Mouse (Mus musculus) embryonic facial prominence, embryonic 11.5 days (tissue): Measurements from ENCODE around the gene Rps6kb2. TPM values are rescaled to one million over a fixed set of nuclear protein-coding genes. Genes with fewer than 3 reads are reported as not detected.

ENCODE experiments used
- ATAC-seq: fragments of 200-750 bp; cut with Nextera tagmentation; replicated peaks from 2 replicates; pipeline ENCODE4 v1.8.0; 2017; ENCODE audit warnings: low read depth; ENCODE audit not compliant: insufficient number of reproducible peaks, low FRiP score, low TSS enrichment
- DNase-seq: peaks from one replicate; pipeline ENCODE4 v3.0.0-alpha.2; 2015; ENCODE audit warnings: low spot score
- H3K27ac ChIP-seq: fragments of 300-500 bp; sonication (generic); replicated peaks from 2 replicates; pipeline ENCODE4 v1.5.1; 2014; ENCODE audit warnings: mild to moderate bottlenecking, low read depth, low read length, control low read depth
- H3K27me3 ChIP-seq: fragments of 300-500 bp; sonication (generic); 2 replicates; pipeline ENCODE4 v1.6.1; 2014; ENCODE audit warnings: mild to moderate bottlenecking, low read length, moderate library complexity, mixed read lengths; ENCODE audit not compliant: control insufficient read depth, insufficient read depth
- H3K36me3 ChIP-seq: fragments of 300-500 bp; sonication (generic); replicated peaks from 2 replicates; pipeline ENCODE4 v1.6.1; 2014; ENCODE audit warnings: low read depth, mild to moderate bottlenecking, low read length, moderate library complexity, mixed read lengths; ENCODE audit not compliant: control insufficient read depth, insufficient read depth
- H3K4me1 ChIP-seq: fragments of 300-500 bp; sonication (generic); 2 replicates; pipeline ENCODE4 v1.6.1; 2014; ENCODE audit warnings: low read length, mixed read lengths; ENCODE audit not compliant: control insufficient read depth, insufficient read depth
- H3K4me2 ChIP-seq: fragments of 300-500 bp; sonication (generic); 2 replicates; pipeline ENCODE4 v1.6.1; 2014; ENCODE audit warnings: low read depth, mild to moderate bottlenecking, control low read depth, low read length, moderate library complexity
- H3K4me3 ChIP-seq: fragments of 300-500 bp; sonication (generic); 2 replicates; pipeline ENCODE4 v1.5.1; 2014; ENCODE audit warnings: low read depth, low read length, control low read depth
- H3K9ac ChIP-seq: fragments of 300-500 bp; sonication (generic); replicated peaks from 2 replicates; pipeline ENCODE4 v1.6.1; 2014; ENCODE audit warnings: mild to moderate bottlenecking, control low read depth, low read length
- H3K9me3 ChIP-seq: fragments of 300-500 bp; sonication (generic); replicated peaks from 2 replicates; pipeline ENCODE4 v1.6.1; 2016; ENCODE audit warnings: mild to moderate bottlenecking, low read length, inconsistent platforms, mixed read lengths; ENCODE audit not compliant: control insufficient read depth
- WGBS: fragments of 180-500 bp; shearing (Covaris S2); extraction: QIAGEN DNeasy Blood & Tissue Kit; methylation state at CpG from one replicate; pipeline ENCODE4 v1.1.7; 2014; 5-methylcytosine and 5-hydroxymethylcytosine counted together
- polyA plus RNA-seq: library from polyadenylated mRNA; unstranded; fragments of >200 nt; fragmentation: Nextera tagmentation; extraction: Ambion mirVana; gene quantifications from 2 replicates; pipeline ENCODE4 v1.2.1, GENCODE M21; 2014

Gene Rps6kb2
- polyA plus RNA-seq, 1 experiment from 2014 or later, result 42.3 TPM

DNA sequence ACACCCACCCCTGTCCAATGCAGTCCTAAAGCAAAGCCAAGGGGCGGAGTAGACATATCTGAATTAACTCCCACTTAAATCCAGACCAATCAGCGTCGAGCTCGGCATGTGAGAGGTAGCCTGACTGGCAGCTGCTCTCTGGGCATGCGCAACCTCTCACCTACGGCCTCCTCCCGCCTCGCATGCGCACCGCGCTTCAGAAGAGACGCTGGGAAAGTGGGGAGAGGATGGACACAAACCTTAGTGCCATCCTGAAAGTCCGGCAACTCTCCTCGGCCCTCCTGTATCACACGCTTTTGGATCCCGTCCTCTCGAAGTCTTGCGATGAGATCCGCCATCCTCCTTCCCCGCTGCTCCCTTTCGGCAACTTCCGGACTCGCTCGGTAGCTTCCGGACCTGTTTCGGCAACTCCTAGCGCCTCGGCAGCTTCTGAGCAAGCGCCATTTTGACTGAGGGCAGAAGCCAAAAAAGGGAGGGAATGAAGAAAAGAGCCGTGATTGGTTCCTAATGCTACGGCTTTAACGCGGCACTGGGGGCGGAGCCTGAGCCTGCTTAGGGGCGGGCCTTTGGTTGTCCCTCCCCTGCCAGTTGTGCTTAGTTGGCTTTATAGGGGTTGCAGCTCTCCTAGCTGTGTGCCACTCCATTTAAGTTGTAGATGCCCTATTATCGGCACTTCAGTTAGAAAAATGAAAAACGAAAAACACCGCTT, 41.9 kb downstream of the Rps6kb2 start:
- Histone ChIP-seq H3K27ac (0 out of 2 replicates have a peak overlapping the region, but pooled peaks have one; percentile 32), H3K9me3 (no peaks in the 10 kb centered on the region), H3K4me1 (no peaks in the 10 kb centered on the region), H3K27me3 (no peaks in the 10 kb centered on the region), H3K36me3 (no peaks in the 10 kb centered on the region; the same call in 1 of the 2 replicates), H3K9ac (peak overlapping the region; percentile 66), H3K4me2 (peak overlapping the region; percentile 48), H3K4me3 (peak overlapping the region; percentile 38)
- 3% methylated on average over 38 of the region's 38 CpGs for WGBS
- ATAC-seq, result peak; percentile 55
- DNase-seq, result peak; percentile 99

DNA sequence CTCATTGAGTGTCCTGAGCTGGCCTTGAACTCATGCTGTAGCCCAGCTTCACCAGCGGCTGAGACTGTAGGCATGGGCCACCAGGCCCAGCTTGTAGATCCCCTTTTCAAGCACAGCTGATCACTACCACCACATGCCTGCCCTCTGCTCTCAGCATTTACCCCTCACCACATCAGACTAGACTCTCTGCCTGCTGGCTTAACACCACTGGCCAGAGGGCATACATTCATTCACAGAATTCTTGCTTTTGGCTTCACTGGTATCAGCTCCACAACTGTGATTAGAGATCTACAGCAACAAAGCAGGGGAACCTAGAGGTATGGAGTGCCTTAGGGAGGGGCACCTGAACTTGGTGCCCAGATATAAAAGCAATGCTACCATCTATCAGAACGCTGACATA, 42.7 kb downstream of the Rps6kb2 start:
- WGBS, result 96% methylated on average over 2 of the region's 2 CpGs
- no peaks in the 10 kb centered on the region; the same call in 1 of the 2 replicates for H3K36me3 ChIP-seq
- no peaks in the 10 kb centered on the region for H3K4me1 ChIP-seq
- DNase-seq (no peak), ATAC-seq (no peak)
- no peak overlapping the region for H3K9ac ChIP-seq
- peak overlapping the region; percentile 38; the same call in 1 of the 2 replicates for H3K4me3 ChIP-seq
- H3K4me2 ChIP-seq, result peak overlapping the region; percentile 48; the same call in 1 of the 2 replicates
- no peak overlapping the region for H3K27ac ChIP-seq
- H3K9me3 ChIP-seq, result no peaks in the 10 kb centered on the region
- no peaks in the 10 kb centered on the region for H3K27me3 ChIP-seq

DNA sequence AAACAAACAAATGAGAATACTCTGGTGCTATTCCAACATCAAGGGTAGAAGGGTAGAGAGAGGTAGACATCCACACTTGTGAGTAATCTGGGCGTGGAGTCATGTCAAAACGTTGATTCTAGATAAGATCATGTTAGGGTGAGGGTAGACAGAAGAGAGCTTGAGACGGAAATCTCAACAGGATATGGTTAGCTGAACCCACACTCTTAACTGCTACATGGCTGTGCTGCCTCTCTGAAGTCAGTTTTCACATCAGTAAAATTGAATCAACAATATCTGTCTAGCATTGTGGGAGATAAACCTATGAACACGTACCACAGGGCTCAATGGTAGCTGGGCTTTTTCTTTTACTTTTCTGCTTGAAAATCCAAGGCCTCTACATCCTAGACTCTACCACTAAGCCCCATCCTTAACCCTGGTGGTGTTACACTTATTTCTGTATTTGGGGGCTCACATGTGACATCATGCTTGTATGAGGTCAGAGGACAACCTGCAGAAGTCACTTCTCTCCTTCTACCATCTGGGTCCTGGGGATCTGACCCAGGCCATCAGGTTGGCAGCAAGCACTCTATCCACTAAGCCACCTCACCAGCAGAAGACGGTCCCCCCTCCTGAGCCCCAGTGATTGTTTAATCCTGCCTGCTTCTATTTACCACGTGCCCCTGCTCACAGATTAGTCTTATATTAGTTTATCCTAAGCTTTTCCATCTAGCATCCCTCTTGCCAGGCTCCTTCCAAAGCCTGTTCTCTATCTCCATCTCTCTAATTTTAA, 43.3 kb downstream of the Rps6kb2 start:
- no peak overlapping the region for H3K27ac ChIP-seq
- no peak for DNase-seq
- 90% methylated on average over 6 of the region's 6 CpGs for WGBS
- H3K4me1 ChIP-seq, result no peaks in the 10 kb centered on the region
- no peak overlapping the region for H3K9ac ChIP-seq
- no peaks in the 10 kb centered on the region for H3K27me3 ChIP-seq
- no peak overlapping the region for H3K4me3 ChIP-seq
- no peaks in the 10 kb centered on the region; the same call in 1 of the 2 replicates for H3K36me3 ChIP-seq
- no peak overlapping the region for H3K4me2 ChIP-seq
- ATAC-seq, result no peak
- H3K9me3 ChIP-seq, result no peaks in the 10 kb centered on the region

DNA sequence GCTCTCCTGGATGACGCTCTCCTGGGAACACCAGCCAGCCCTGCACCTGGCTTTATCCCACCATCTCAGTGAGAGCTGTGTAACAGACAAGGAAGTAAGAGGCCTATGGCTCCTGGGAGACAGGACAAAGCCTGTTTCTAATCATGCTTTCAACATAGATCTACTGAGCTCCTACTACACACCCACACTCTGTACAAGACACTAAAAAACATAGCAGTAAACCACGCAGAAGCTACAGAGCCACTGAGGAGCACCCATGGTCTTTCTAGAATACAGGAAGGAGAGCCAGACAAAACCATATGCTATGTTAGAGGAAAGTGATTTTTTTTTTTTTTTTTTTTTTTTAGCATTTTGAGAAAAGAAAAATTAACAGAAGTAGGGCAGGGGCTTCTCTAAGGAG, 44.8 kb downstream of the Rps6kb2 start:
- Histone ChIP-seq H3K9ac (no peak overlapping the region), H3K27me3 (no peaks in the 10 kb centered on the region), H3K36me3 (no peaks in the 10 kb centered on the region; the same call in 1 of the 2 replicates), H3K4me3 (no peak overlapping the region), H3K27ac (no peak overlapping the region), H3K9me3 (no peaks in the 10 kb centered on the region), H3K4me1 (no peaks in the 10 kb centered on the region), H3K4me2 (no peak overlapping the region)
- 85% methylated on average over 2 of the region's 2 CpGs for WGBS
- no peak for DNase-seq
- ATAC-seq, result no peak

DNA sequence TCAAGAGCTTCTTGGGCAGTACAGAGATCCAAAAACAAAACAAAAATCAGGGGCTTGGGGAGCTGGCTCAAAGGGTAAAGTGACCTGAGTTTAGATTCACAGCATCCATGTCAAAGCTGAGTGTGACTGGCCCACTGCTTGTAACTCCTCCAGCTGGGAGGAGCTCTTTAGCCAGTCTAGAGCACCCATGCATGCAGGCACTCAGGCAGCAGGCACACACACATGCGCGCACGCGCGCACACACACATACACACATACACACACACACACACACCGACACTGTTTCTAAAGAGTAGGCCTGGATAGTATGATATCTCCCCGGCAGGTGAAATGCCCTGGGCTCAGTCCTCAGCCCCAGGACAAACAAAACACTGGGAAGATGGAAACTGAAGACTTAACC, 46.1 kb downstream of the Rps6kb2 start:
- WGBS, result 94% methylated on average over 7 of the region's 7 CpGs
- Histone ChIP-seq H3K36me3 (peaks cover 2% of the 10 kb centered on the region), H3K4me2 (no peak overlapping the region), H3K9me3 (no peaks in the 10 kb centered on the region), H3K9ac (no peak overlapping the region), H3K4me3 (no peak overlapping the region), H3K27me3 (no peaks in the 10 kb centered on the region), H3K27ac (no peak overlapping the region), H3K4me1 (no peaks in the 10 kb centered on the region)
- DNase-seq, result no peak
- no peak for ATAC-seq

DNA sequence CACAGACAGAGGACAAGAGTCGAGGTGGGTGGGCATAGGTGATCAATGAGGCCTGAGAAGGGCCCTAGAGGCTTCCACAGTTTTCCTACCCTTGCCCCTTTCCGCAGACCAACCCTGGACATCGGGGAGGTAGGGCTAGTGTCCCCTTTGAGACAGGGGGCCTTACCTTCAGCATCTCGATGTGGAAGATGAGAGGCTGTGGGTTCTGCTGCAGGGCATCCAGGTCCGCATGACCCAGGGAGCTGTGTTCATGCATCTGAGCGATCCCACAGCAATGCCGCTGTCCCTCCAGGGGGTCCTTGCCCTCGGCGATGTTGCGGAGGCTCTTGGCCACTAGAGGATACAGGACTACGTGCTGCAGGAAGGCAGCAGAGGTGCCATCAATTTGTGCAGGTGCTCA, 47.3 kb downstream of the Rps6kb2 start:
- Histone ChIP-seq H3K4me2 (no peak overlapping the region), H3K4me1 (no peaks in the 10 kb centered on the region), H3K9me3 (no peaks in the 10 kb centered on the region), H3K27ac (no peak overlapping the region), H3K9ac (no peak overlapping the region), H3K4me3 (no peak overlapping the region), H3K36me3 (peaks cover 2% of the 10 kb centered on the region), H3K27me3 (no peaks in the 10 kb centered on the region)
- DNase-seq (no peak), ATAC-seq (no peak)
- 79% methylated on average over 11 of the region's 11 CpGs for WGBS

DNA sequence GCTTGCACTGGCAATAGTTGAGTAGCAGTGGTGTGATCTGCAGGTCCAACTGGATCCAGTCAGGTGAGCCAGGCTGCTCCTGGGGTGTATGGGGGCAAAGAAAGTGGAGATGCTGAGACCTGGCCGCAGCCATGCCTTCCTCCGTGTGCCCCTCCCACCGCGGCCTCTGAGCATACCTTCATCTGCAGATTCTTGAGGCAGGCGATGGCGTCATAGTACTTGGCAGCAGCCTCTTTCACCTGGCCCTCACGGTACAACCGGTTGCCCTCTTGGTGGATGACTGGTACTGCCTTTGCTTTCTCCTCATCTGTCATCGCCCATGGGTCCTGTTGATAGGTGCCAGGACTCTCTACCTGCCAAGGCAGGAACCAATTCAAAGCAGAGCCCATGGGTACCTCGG, 48.0 kb downstream of the Rps6kb2 start:
- Histone ChIP-seq H3K4me2 (no peak overlapping the region), H3K27me3 (no peaks in the 10 kb centered on the region), H3K27ac (no peak overlapping the region), H3K9me3 (no peaks in the 10 kb centered on the region), H3K9ac (no peak overlapping the region), H3K4me3 (no peak overlapping the region), H3K36me3 (peaks cover 2% of the 10 kb centered on the region), H3K4me1 (no peaks in the 10 kb centered on the region)
- ATAC-seq (no peak), DNase-seq (no peak)
- WGBS, result 94% methylated on average over 10 of the region's 10 CpGs

DNA sequence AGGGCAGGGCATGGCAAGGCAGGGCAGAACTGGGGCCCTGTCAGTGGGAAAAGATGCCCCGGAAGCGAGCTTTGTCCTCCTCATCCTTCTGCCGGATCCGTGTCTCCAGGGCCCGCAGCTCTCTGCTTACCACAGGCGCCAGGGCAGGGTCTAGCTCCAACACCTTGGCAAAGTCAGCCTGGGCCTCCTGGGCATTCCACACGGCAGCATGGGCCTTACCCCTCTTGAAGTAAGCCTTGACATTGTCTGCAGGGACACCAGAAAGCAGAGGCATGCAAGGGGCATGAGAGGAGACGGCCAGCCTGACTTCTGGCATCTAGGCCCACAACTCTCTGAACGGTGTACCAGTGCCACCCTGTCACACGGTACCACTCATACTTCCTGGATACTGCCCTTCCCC, 48.6 kb downstream of the Rps6kb2 start:
- H3K4me2 ChIP-seq, result no peak overlapping the region
- H3K27me3 ChIP-seq, result no peaks in the 10 kb centered on the region
- H3K9me3 ChIP-seq, result no peaks in the 10 kb centered on the region
- no peak for DNase-seq
- H3K27ac ChIP-seq, result no peak overlapping the region
- H3K4me1 ChIP-seq, result no peaks in the 10 kb centered on the region
- WGBS, result 92% methylated on average over 10 of the region's 10 CpGs
- no peak for ATAC-seq
- H3K9ac ChIP-seq, result no peak overlapping the region
- H3K4me3 ChIP-seq, result no peak overlapping the region
- H3K36me3 ChIP-seq, result peaks cover 2% of the 10 kb centered on the region
